Mouse (Mus musculus) cerebellum, adult 2 months (tissue): ENCODE data around the gene Slc38a8.

Experiments used
- CTCF ChIP-seq: fragments of 200-500 bp; IDR thresholded peaks from 2 replicates; pipeline ENCODE4 v1.5.1; 2011; ENCODE audit warnings: low read depth, mild to moderate bottlenecking, control low read depth, low read length, moderate library complexity, borderline replicate concordance; ENCODE audit not compliant: insufficient read depth
- POLR2A ChIP-seq: fragments of 200-500 bp; IDR thresholded peaks from 2 replicates; pipeline ENCODE4 v1.6.1; 2011; ENCODE audit warnings: low read length, control low read depth, borderline replicate concordance; ENCODE audit not compliant: insufficient read depth

GRCm38 (mm10) chr8:119514940-119515339 lies 13.4 kb upstream of the Slc38a8 start:
- TF ChIP-seq CTCF (no peak), POLR2A (no peak)
